Mouse (Mus musculus) heart, embryonic 16.5 days (tissue): Measurements from ENCODE around the gene Carns1. TPM values are rescaled to one million over a fixed set of nuclear protein-coding genes. Genes with fewer than 3 reads are reported as not detected.
"Not testable (repeated sequence)": the region's sequence is repeated elsewhere in the genome, so short reads cannot be mapped to it uniquely, and the experiment has no call there.

Experiments used
- ATAC-seq: fragments of 200-750 bp; cut with Nextera tagmentation; replicated peaks from 2 replicates; pipeline ENCODE4 v1.8.0; 2017; ENCODE audit warnings: moderate number of reproducible peaks; ENCODE audit not compliant: insufficient read depth, low FRiP score; ENCODE audit errors: extremely low read depth
- H3K27ac ChIP-seq: fragments of 300-500 bp; sonication (generic); 2 replicates; pipeline ENCODE4 v1.5.1; 2014; ENCODE audit warnings: mild to moderate bottlenecking, low read length, control low read depth, moderate library complexity
- H3K27me3 ChIP-seq: fragments of 300-500 bp; sonication (generic); 2 replicates; pipeline ENCODE4 v1.6.1; 2014; ENCODE audit warnings: low read length, mixed read lengths; ENCODE audit not compliant: control insufficient read depth, insufficient read depth
- H3K36me3 ChIP-seq: fragments of 300-500 bp; sonication (generic); 2 replicates; pipeline ENCODE4 v1.6.1; 2014; ENCODE audit not compliant: control insufficient read depth, insufficient read depth
- H3K4me1 ChIP-seq: fragments of 300-500 bp; sonication (generic); 2 replicates; pipeline ENCODE4 v1.6.1; 2014; ENCODE audit warnings: low read length, mixed read lengths; ENCODE audit not compliant: control insufficient read depth, insufficient read depth
- H3K4me2 ChIP-seq: fragments of 300-500 bp; sonication (generic); 2 replicates; pipeline ENCODE4 v1.6.1; 2014; ENCODE audit warnings: low read depth, mild to moderate bottlenecking, control low read depth, low read length
- H3K4me3 ChIP-seq: fragments of 300-500 bp; sonication (generic); 2 replicates; pipeline ENCODE4 v1.5.1; 2014; ENCODE audit warnings: mild to moderate bottlenecking, control low read depth, low read length
- H3K9ac ChIP-seq: fragments of 300-500 bp; sonication (generic); 2 replicates; pipeline ENCODE4 v1.6.1; 2014; ENCODE audit warnings: low read length, control low read depth
- H3K9me3 ChIP-seq: fragments of 300-500 bp; sonication (generic); replicated peaks from 2 replicates; pipeline ENCODE4 v1.6.1; 2016; ENCODE audit warnings: low read length; ENCODE audit not compliant: control insufficient read depth
- WGBS: fragments of 180-500 bp; shearing (Covaris S2); extraction: QIAGEN DNeasy Blood & Tissue Kit; methylation state at CpG from one replicate; pipeline ENCODE4 v1.1.7; 2014; 5-methylcytosine and 5-hydroxymethylcytosine counted together
- polyA plus RNA-seq: library from polyadenylated mRNA; unstranded; fragments of >200 nt; fragmentation: Nextera tagmentation; extraction: Ambion mirVana; gene quantifications from 2 replicates; pipeline ENCODE4 v1.2.1, GENCODE M21; 2015

The Carns1 gene
- polyA plus RNA-seq, 1 experiment from 2014 or later: 15.9 TPM

GRCm38 (mm10) chr19:4135963-4136345, 39.3 kb downstream of the Carns1 start:
- 14% methylated on average over 8 of the region's 8 CpGs for WGBS
- not testable (repeated sequence) for H3K9me3 ChIP-seq, H3K4me1 ChIP-seq, H3K9ac ChIP-seq, H3K4me2 ChIP-seq, H3K4me3 ChIP-seq, ATAC-seq, H3K27me3 ChIP-seq, H3K36me3 ChIP-seq, H3K27ac ChIP-seq

- H3K9ac ChIP-seq, ATAC-seq, H3K36me3 ChIP-seq, H3K4me3 ChIP-seq, H3K4me2 ChIP-seq, H3K27me3 ChIP-seq, H3K9me3 ChIP-seq, H3K4me1 ChIP-seq, H3K27ac ChIP-seq: not testable (repeated sequence)
- WGBS: 79% methylated on average over 6 of the region's 6 CpGs
These were observed 39.9 kb downstream of the Carns1 start for GRCm38 (mm10) chr19:4135229-4135962.

GRCm38 (mm10) chr19:4134354-4134753, 40.9 kb downstream of the Carns1 start:
- Histone ChIP-seq H3K27ac (no peak overlapping the region), H3K4me2 (no peak overlapping the region), H3K36me3 (peaks cover 9% of the 10 kb centered on the region; the same call in 1 of the 2 replicates), H3K4me3 (no peak overlapping the region), H3K4me1 (peaks cover 11% of the 10 kb centered on the region), H3K27me3 (no peaks in the 10 kb centered on the region), H3K9me3 (no peaks in the 10 kb centered on the region), H3K9ac (no peak overlapping the region)
- ATAC-seq: no peak
- WGBS: 79% methylated on average over 4 of the region's 4 CpGs

- no peaks in the 10 kb centered on the region for H3K27me3 ChIP-seq
- 85% methylated on average over 2 of the region's 2 CpGs for WGBS
- H3K36me3 ChIP-seq: peaks cover 17% of the 10 kb centered on the region
These were observed 43.5 kb downstream of the Carns1 start for GRCm38 (mm10) chr19:4131768-4132167.

GRCm38 (mm10) chr19:4131075-4131474, 44.2 kb downstream of the Carns1 start:
- Histone ChIP-seq H3K9ac (no peak overlapping the region), H3K4me1 (peaks cover 19% of the 10 kb centered on the region), H3K36me3 (peaks cover 17% of the 10 kb centered on the region), H3K9me3 (no peaks in the 10 kb centered on the region), H3K4me3 (no peak overlapping the region), H3K27me3 (no peaks in the 10 kb centered on the region), H3K4me2 (no peak overlapping the region), H3K27ac (no peak overlapping the region)
- no peak for ATAC-seq
- WGBS: 80% methylated on average over 5 of the region's 5 CpGs

More at GRCm38 (mm10) chr19:4131768-4132167, 43.5 kb downstream of the Carns1 start:
- no peak overlapping the region for H3K27ac ChIP-seq
- H3K9ac ChIP-seq: no peak overlapping the region
- no peaks in the 10 kb centered on the region for H3K9me3 ChIP-seq
- no peak overlapping the region for H3K4me2 ChIP-seq
- peaks cover 15% of the 10 kb centered on the region for H3K4me1 ChIP-seq
- H3K4me3 ChIP-seq: no peak overlapping the region
- ATAC-seq: no peak

- no peak overlapping the region for H3K9ac ChIP-seq
- H3K27me3 ChIP-seq: no peaks in the 10 kb centered on the region
- H3K4me3 ChIP-seq: no peak overlapping the region
- H3K4me1 ChIP-seq: peaks cover 21% of the 10 kb centered on the region
- H3K36me3 ChIP-seq: peaks cover 17% of the 10 kb centered on the region
- no peak for ATAC-seq
- WGBS: 65% methylated on average over 4 of the region's 4 CpGs
- H3K4me2 ChIP-seq: no peak overlapping the region
- peak overlapping the region; percentile 49 for H3K27ac ChIP-seq
- H3K9me3 ChIP-seq: no peaks in the 10 kb centered on the region
These were observed 45.2 kb downstream of the Carns1 start for GRCm38 (mm10) chr19:4130106-4130505.

- peaks cover 17% of the 10 kb centered on the region for H3K36me3 ChIP-seq
- ATAC-seq: no peak
- no peaks in the 10 kb centered on the region for H3K27me3 ChIP-seq
- peaks cover 22% of the 10 kb centered on the region for H3K4me1 ChIP-seq
- H3K9ac ChIP-seq: no peak overlapping the region
- H3K9me3 ChIP-seq: no peaks in the 10 kb centered on the region
- H3K4me2 ChIP-seq: no peak overlapping the region
- peak overlapping the region; percentile 49; the same call in 1 of the 2 replicates for H3K27ac ChIP-seq
- WGBS: 87% methylated on average over 7 of the region's 7 CpGs
- H3K4me3 ChIP-seq: no peak overlapping the region
These were observed 45.8 kb downstream of the Carns1 start for GRCm38 (mm10) chr19:4129462-4129861.

- Histone ChIP-seq H3K27me3 (no peaks in the 10 kb centered on the region), H3K4me2 (peak overlapping the region; percentile 72), H3K4me3 (peak overlapping the region; percentile 67), H3K9ac (peak overlapping the region; percentile 78), H3K4me1 (peaks cover 22% of the 10 kb centered on the region), H3K9me3 (no peaks in the 10 kb centered on the region), H3K36me3 (peaks cover 11% of the 10 kb centered on the region), H3K27ac (peak overlapping the region; percentile 25; the same call in 1 of the 2 replicates)
- ATAC-seq: no peak
- WGBS: 53% methylated on average over 7 of the region's 7 CpGs
These were observed 48.4 kb downstream of the Carns1 start for GRCm38 (mm10) chr19:4126759-4127495.
